Mouse (Mus musculus): ENCODE measurements at regions not wholly inside any gene's neighbourhood (a gene's known extent, or its start where the extent isn't known, plus 50 kb on each side); places are given as distances from the start of the nearest gene placed in this dataset.

- TF ChIP-seq CTCF (IDR thresholded peaks at IDR 0.05) (no peak), POLR2A (IDR thresholded peaks at IDR 0.05; ENCODE audit: insufficient read depth, low read depth, low read length) (no peak), EP300 (IDR thresholded peaks at IDR 0.05; ENCODE audit: insufficient read depth, low read depth, low read length) (no peak)
These were observed 1124.2 kb upstream of the Gulo start for GRCm38 (mm10) chr14:67133221-67133620.
